Mouse (Mus musculus) heart, embryonic 10.5 days (tissue): ENCODE data around the gene Pigyl. TPM values are rescaled to one million over a fixed set of nuclear protein-coding genes. Genes with fewer than 3 reads are reported as not detected.

Source experiments
- DNase-seq: peaks from one replicate; pipeline ENCODE4 v3.0.0-alpha.2; 2017; ENCODE audit warnings: low spot score
- H3K27ac ChIP-seq: fragments of 300-500 bp; sonication (generic); 2 replicates; pipeline ENCODE4 v1.5.1; 2016; ENCODE audit warnings: mild to moderate bottlenecking
- H3K27me3 ChIP-seq: fragments of 300-500 bp; sonication (generic); 2 replicates; pipeline ENCODE4 v1.6.1; 2016; ENCODE audit warnings: mild to moderate bottlenecking; ENCODE audit not compliant: poor library complexity, insufficient read depth, severe bottlenecking
- H3K36me3 ChIP-seq: fragments of 300-500 bp; sonication (generic); 2 replicates; pipeline ENCODE4 v1.6.1; 2016; ENCODE audit warnings: mild to moderate bottlenecking, moderate library complexity
- H3K4me1 ChIP-seq: fragments of 300-500 bp; sonication (generic); 2 replicates; pipeline ENCODE4 v1.6.1; 2016; ENCODE audit warnings: mild to moderate bottlenecking
- H3K4me3 ChIP-seq: fragments of 300-500 bp; sonication (generic); 2 replicates; pipeline ENCODE4 v1.5.1; 2016; ENCODE audit warnings: mild to moderate bottlenecking, moderate library complexity
- H3K9me3 ChIP-seq: fragments of 300-500 bp; sonication (generic); 2 replicates; pipeline ENCODE4 v1.6.1; 2016; ENCODE audit warnings: mild to moderate bottlenecking, moderate library complexity
- WGBS: fragments of 180-500 bp; shearing (Covaris S2); methylation state at CpG from one replicate; pipeline ENCODE4 v1.1.7; 2016; 5-methylcytosine and 5-hydroxymethylcytosine counted together
- polyA plus RNA-seq: library from polyadenylated mRNA; unstranded; fragments of >200 nt; fragmentation: Nextera tagmentation; extraction: Ambion mirVana; gene quantifications from 2 replicates; pipeline ENCODE4 v1.2.1, GENCODE M21; 2016

The Pigyl gene
- polyA plus RNA-seq, 1 experiment from 2014 or later: 60.3 TPM

DNA sequence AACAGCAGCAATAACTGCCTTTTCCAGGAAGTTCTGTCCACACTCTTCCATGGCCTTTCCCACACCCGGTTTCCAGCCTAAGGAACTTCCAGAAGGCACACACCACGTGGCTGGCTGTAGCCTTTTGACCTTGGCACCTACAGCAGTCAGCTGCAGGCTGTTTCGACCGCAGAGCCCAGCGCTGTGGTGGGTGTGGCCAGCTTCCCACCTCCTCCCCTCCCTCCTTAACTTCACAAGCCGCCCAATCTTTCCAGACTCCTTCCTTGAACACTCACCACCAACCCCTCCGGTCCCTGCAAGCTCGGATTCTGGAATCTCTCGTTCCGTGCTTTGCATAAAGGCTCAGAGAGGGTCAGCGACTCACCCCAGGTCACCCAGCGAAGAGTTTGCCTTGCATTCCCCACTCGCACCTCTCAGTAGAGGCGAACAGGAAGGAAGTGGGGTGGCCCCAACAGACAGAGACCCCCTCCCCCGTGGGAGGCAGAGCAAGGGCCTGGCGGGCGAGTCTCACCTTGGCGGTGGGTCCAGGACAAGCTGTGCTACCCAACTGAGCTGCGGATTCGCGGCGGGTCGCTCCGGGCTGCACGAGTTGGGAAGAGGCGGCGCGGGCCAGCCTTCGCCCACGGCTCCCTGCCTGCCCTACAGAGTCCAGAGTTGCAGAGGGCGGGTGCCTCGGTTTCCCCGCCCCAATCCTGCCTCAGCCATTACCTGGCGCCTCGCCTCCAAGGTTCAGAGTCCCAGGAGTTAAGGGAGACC lies 25.2 kb upstream of the Pigyl start:
- 2% methylated on average over 35 of the region's 35 CpGs for WGBS
- Histone ChIP-seq H3K36me3 (no peaks in the 10 kb centered on the region), H3K27me3 (peaks cover 32% of the 10 kb centered on the region; the same call in 1 of the 2 replicates), H3K4me1 (peaks cover 16% of the 10 kb centered on the region), H3K27ac (peak overlapping the region; percentile 74), H3K9me3 (no peaks in the 10 kb centered on the region), H3K4me3 (peak overlapping the region; percentile 53)
- no peak for DNase-seq

DNA sequence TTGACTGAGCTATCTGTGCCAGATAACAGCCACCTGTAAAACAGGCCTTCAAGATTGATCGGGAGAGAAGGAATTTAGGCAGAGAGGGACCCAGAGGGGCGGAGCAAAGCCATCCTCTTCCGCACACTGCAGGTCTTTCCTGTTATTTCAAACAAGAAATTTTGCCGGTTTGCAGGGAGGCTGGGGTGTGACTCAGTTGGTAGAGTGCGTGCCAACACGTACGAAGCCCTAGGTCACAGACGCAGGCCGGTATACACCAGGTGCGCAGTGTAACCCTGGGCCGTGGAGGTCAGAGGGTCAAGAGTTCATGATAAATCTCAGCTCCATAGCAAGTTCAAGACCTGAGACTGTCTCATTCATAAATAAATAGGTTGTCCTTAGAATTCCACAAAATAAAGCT lies 24.4 kb upstream of the Pigyl start:
- H3K27me3 ChIP-seq: peaks cover 34% of the 10 kb centered on the region; the same call in 1 of the 2 replicates
- no peaks in the 10 kb centered on the region for H3K36me3 ChIP-seq
- H3K4me1 ChIP-seq: peaks cover 24% of the 10 kb centered on the region
- DNase-seq: no peak
- H3K27ac ChIP-seq: peak overlapping the region; percentile 74
- 37% methylated on average over 11 of the region's 11 CpGs for WGBS
- H3K4me3 ChIP-seq: peak overlapping the region; percentile 53
- H3K9me3 ChIP-seq: no peaks in the 10 kb centered on the region

DNA sequence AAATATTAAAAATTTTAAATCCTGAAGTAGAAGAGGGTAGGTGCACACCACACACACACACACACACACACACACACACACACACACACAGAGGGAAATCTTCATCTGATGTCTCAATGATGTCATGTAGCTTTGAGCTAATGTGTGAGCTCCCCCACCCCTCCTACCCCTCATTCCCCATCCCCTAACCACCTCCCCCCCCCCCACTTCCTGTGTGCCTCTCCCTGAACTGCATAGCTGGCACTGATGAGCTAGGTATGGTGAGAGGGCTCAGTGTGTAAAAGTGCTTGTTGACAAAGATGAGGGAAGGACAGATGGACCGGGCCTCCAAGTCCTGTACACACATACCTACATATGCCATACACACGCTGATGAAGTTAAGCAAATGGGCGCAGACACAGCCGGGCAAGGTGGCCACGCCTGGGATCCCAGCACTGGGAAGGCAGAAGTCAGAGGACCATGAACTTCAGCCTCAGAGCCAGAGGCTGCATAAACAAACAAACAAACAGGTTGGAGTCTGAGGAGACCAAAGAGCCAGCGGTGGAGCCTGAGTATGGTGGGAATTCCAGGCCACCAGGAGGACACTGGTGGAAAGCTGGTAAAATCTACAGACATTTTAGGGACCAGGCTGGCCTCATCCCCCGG lies 22.3 kb upstream of the Pigyl start:
- H3K36me3 ChIP-seq: no peaks in the 10 kb centered on the region
- peak overlapping the region; percentile 77 for H3K27ac ChIP-seq
- H3K9me3 ChIP-seq: no peaks in the 10 kb centered on the region
- peak overlapping the region; percentile 45 for H3K4me3 ChIP-seq
- peaks cover 40% of the 10 kb centered on the region; the same call in 1 of the 2 replicates for H3K27me3 ChIP-seq
- peaks cover 24% of the 10 kb centered on the region for H3K4me1 ChIP-seq
- WGBS: 78% methylated on average over 7 of the region's 7 CpGs
- DNase-seq: no peak

DNA sequence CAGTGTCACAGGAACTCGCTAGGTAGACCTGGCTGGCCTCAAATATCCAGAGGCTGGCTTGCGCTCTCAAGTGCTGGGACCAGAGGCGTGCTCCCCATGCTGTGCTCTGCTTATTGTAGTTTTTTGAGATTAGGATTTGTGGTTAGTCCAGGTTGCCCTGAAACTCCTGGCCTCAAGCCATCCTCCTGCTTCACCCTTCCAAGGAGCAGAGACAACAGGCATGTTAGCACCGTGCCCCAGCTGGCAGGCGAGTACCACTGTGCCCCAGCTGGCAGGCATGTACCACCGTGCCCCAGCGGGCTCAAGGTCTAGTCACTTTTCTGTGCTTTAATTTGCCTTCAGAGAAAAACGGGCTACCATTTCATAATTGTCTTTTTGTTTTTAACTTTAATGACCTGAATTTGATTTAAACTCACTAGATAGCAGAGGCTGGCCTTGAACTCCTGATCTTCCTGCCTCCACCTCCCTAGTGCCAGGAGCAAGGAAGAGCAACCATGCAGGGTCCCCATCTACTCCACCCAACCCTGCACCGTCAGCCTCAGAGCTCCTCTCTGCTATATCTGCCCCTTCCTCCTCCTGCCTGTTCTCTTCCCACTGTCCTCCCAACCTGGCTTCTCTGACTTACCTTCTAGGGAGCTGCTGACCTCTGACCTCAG lies 21.5 kb upstream of the Pigyl start:
- Histone ChIP-seq H3K9me3 (no peaks in the 10 kb centered on the region), H3K4me1 (peaks cover 24% of the 10 kb centered on the region), H3K27ac (peak overlapping the region; percentile 77), H3K4me3 (peak overlapping the region; percentile 45), H3K27me3 (peaks cover 37% of the 10 kb centered on the region; the same call in 1 of the 2 replicates), H3K36me3 (no peaks in the 10 kb centered on the region)
- DNase-seq: no peak
- 76% methylated on average over 9 of the region's 9 CpGs for WGBS

DNA sequence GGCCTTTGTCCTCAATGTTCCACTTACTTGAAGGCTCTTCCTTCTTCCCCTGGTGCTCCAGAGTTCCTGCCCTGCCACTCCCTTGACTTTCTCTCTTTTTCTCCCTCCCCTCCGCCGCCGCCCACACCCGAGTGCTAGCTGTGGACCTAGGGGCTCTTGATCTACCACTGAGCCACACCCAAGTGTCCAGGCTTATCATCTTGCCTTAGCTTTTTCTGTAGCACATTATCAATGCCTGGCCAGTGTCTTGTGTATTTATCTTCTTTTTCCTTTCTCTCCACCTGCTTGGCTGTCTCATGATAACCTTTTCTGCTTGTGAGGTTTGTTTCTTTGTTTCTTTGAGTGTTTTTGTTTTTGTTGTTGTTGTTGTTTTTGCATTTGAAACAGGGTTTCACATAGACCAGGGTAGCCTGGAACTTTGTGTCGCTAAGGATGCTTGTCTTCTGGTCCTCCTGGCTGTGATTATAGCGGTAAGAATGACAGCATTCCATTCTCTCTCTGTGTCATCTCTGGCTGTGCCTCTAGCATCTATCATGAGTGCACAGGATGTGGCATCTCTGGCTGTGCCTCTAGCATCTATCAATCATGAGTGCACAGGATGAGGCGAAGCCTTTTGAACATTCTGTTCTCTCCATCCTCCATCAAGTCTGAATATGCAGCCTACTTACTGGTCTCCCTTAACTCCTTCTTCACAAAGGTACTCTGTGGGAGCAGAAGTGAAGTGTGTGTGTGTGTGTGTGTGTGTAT lies 20.8 kb upstream of the Pigyl start, which contains the start of gene Acp5:
Gene Acp5 (minus strand): TSS at position 68 of the 747 bp plus-strand sequence.
- peaks cover 32% of the 10 kb centered on the region; the same call in 1 of the 2 replicates for H3K27me3 ChIP-seq
- H3K4me3 ChIP-seq: peak within 1 kb of the TSS; percentile 45
- DNase-seq: peak; percentile 91
- H3K4me1 ChIP-seq: peaks cover 21% of the 10 kb centered on the region
- no peaks in the 10 kb centered on the region for H3K9me3 ChIP-seq
- peak within 1 kb of the TSS; percentile 77 for H3K27ac ChIP-seq
- no peaks in the 10 kb centered on the region for H3K36me3 ChIP-seq
- 61% methylated on average over 7 of the region's 7 CpGs for WGBS

DNA sequence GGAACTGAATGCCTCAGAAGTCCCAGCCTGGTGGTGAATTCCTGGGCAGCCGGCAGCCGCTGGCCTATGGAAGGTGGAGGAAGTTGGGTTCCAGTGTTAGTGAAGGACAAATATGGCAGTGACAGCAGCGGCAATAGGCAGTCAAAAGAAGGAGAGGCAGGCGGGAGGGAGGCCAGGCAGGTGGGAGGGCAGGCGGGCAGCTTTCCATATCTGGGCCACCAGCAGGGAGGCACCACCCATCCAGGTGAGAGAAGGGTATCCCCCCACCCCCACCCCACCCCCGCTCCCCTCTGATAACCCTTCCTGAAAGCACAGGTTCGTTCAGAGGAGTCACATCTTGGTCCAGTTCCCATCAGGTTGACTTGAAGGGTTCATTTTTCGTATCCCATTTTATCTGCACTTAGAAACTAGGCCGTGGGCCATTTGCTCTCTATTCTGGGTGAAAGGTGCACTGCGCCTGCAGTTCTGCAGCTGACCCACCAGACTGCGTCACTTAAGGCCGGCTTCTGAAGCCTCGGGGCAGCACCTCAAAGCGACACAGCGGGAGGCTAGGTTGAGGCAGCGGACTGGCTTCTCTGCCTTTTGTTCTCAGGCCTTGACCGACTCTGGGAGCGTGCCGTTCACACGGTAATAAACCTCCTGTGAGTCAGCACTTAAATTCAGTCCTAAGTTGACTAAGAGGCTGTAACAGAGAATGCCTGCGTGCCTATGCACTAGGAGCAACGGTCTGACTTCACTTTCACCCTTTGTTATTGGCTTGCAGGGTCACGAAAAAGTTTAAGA lies 19.7 kb upstream of the Pigyl start:
- H3K27ac ChIP-seq: peak overlapping the region; percentile 67
- no peaks in the 10 kb centered on the region for H3K9me3 ChIP-seq
- H3K36me3 ChIP-seq: no peaks in the 10 kb centered on the region
- peak overlapping the region; percentile 37 for H3K4me3 ChIP-seq
- peaks cover 27% of the 10 kb centered on the region; the same call in 1 of the 2 replicates for H3K27me3 ChIP-seq
- 11% methylated on average over 23 of the region's 23 CpGs for WGBS
- peak; percentile 89 for DNase-seq
- H3K4me1 ChIP-seq: peaks cover 11% of the 10 kb centered on the region

DNA sequence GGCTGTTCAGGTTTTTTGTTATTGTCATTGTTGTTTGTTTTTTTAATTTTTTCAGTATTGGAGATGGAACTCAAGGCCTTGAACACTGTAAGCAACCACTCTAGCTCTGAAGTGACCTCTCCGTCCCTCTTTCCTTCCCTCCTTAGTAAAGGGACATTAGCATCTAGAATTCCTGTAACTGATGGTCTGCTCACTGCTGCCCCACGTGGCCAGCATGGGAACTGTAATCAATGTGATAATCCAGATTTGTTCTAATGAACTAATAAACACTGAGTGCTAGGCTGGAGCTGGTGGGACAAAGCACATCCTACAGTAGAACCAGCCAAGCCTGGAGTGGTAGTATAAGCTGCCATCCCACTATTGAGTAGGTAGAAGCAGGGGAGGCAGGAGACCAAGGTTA lies 18.2 kb upstream of the Pigyl start:
- Histone ChIP-seq H3K4me3 (no peak overlapping the region), H3K27me3 (peaks cover 17% of the 10 kb centered on the region; the same call in 1 of the 2 replicates), H3K9me3 (no peaks in the 10 kb centered on the region), H3K36me3 (no peaks in the 10 kb centered on the region), H3K27ac (no peak overlapping the region), H3K4me1 (peaks cover 8% of the 10 kb centered on the region; the same call in 1 of the 2 replicates)
- 32% methylated on average over 2 of the region's 2 CpGs for WGBS
- DNase-seq: no peak

DNA sequence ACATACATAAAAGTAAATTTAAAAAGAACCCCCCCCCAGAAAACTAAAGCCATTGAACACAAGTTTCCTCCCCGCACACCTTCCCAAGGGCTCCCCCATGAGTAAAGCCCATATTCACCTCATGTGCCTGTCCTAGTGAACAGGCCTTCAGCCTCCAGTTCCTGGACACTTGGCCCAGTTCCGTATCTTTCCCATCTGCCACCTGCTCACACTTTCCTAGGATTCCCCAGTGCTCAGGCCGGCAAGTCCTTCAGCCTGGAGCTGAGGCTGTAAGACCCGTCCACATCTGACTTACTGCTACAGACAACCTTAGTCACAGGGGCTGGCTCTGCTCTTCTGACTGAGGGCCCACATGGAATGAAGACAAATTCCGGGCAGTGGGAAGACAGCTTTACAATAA lies 16.9 kb upstream of the Pigyl start:
- DNase-seq: no peak
- Histone ChIP-seq H3K4me3 (no peak overlapping the region), H3K27ac (no peak overlapping the region), H3K27me3 (peaks cover 16% of the 10 kb centered on the region; the same call in 1 of the 2 replicates), H3K36me3 (no peaks in the 10 kb centered on the region), H3K4me1 (peaks cover 8% of the 10 kb centered on the region; the same call in 1 of the 2 replicates), H3K9me3 (no peaks in the 10 kb centered on the region)
- WGBS: 87% methylated on average over 5 of the region's 5 CpGs

DNA sequence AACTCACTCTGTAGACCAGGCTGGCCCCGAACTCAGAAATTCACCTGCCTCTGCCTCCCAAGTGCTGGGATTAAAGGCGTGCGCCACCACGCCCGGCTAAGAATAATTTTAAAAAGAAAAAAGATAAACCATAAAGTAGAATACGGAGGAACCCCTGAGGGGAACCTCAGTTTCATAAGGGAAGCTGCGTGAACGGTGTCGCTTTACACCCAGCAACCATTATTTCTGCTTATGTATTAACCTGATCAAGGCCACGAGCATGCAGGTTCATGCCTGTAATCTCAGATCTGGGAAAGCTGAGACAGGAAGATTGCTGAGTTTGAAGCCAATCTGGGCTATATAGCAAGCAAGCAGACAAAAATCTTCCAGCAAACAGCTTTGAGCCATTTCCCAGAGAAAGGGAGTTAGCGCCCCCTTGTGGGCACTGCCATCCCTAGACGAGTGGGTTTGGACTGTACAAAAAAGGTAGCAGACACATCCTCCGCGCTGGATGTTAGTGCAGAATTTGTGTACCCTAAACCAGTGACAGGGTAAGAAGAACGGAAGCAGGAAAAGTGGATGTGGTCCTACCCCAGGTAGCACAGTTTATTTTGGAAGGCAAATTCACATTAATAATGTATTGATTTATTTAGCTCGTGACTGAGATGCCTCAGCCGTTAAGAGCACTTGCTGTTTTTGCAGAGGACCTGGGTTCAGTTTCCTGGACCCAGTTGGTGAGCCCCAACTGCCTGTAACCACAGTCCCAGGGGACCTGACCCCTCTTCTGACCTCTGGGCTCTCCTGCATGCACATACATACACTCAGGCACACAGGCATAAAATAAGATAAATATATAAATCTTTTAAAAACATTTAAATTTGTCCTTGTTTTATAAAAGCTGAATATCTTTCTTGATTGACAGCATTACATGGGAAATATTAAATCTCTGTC lies 13.3 kb upstream of the Pigyl start:
- 50% methylated on average over 17 of the region's 17 CpGs for WGBS
- H3K9me3 ChIP-seq: no peaks in the 10 kb centered on the region

DNA sequence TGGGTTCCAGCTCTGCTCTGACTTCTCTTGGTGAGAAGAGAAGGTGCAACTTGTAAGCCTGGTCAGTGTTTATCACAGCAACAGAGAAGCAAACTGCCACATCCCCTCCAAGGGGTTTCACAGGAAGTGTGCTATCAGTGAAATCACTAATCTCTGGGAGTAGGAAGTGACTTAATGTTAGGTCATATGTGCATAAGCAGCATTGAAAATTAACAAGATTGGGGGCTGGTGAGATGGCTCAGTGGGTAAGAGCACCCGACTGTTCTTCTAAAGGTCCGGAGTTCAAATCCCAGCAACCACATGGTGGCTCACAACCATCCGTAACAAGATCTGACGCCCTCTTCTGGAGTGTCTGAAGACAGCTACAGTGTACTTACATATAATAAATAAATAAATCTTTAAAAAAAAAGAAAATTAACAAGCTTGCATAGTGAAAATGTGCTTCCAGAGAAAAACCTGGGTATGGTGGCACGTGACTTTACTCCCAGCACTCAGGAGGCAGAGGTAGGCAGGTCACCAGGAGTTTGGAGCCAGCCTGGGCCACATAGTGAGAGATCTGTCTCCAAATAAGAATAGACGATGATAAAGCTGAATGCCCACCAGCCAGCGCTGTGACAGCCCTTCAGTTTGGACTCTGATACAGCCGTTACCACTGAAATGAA lies 12.2 kb upstream of the Pigyl start:
- DNase-seq: no peak
- Histone ChIP-seq H3K27ac (no peak overlapping the region), H3K4me3 (no peak overlapping the region), H3K4me1 (no peaks in the 10 kb centered on the region), H3K27me3 (no peaks in the 10 kb centered on the region), H3K9me3 (peaks cover 3% of the 10 kb centered on the region; the same call in 1 of the 2 replicates), H3K36me3 (no peaks in the 10 kb centered on the region)
- WGBS: 84% methylated on average over 8 of the region's 8 CpGs

More for the DNA sequence above, 13.3 kb upstream of the Pigyl start:
- Histone ChIP-seq H3K27ac (no peak overlapping the region), H3K36me3 (no peaks in the 10 kb centered on the region), H3K4me1 (no peaks in the 10 kb centered on the region), H3K4me3 (no peak overlapping the region), H3K27me3 (no peaks in the 10 kb centered on the region)
- peak; percentile 89 for DNase-seq
